Mouse (Mus musculus) layer of hippocampus, adult 9-10 months (tissue): ENCODE data around the gene Gclc.
A peak's percentile ranks its signal among the peaks of the same experiment; 100 is the strongest.

Experiments used
- DNase-seq: peaks from one replicate; pipeline ENCODE4 v3.0.0; 2022; ENCODE audit warnings: low spot score

The Gclc gene

GRCm38 (mm10) chr9:77785466-77785865 is 31.1 kb downstream of the Gclc start:
- no peak for DNase-seq

- no peak for DNase-seq
Measured at GRCm38 (mm10) chr9:77787936-77788335, 33.6 kb downstream of the Gclc start.

- peak; percentile 35 for DNase-seq
Measured at GRCm38 (mm10) chr9:77789615-77790348, 35.4 kb downstream of the Gclc start.

GRCm38 (mm10) chr9:77793838-77794237 is 39.5 kb downstream of the Gclc start:
- no peak for DNase-seq

GRCm38 (mm10) chr9:77802461-77802860 is 48.1 kb downstream of the Gclc start:
- no peak for DNase-seq

- DNase-seq: no peak
Measured at GRCm38 (mm10) chr9:77806426-77806825, 52.1 kb downstream of the Gclc start.

GRCm38 (mm10) chr9:77806842-77807668 is 52.7 kb downstream of the Gclc start:
- DNase-seq: peak; percentile 75

- DNase-seq: no peak
Measured at GRCm38 (mm10) chr9:77808481-77808880, 54.1 kb downstream of the Gclc start.

- no peak for DNase-seq
Measured at GRCm38 (mm10) chr9:77818858-77819257, 64.5 kb downstream of the Gclc start.

- DNase-seq: no peak
Measured at GRCm38 (mm10) chr9:77819318-77819717, 65.0 kb downstream of the Gclc start.

- DNase-seq: no peak
Measured at GRCm38 (mm10) chr9:77820836-77821235, 66.5 kb downstream of the Gclc start.

GRCm38 (mm10) chr9:77825380-77825961 is 71.1 kb downstream of the Gclc start:
- no peak for DNase-seq

GRCm38 (mm10) chr9:77826237-77826636 is 71.9 kb downstream of the Gclc start:
- DNase-seq: no peak

GRCm38 (mm10) chr9:77828531-77828965 is 74.2 kb downstream of the Gclc start:
- no peak for DNase-seq

GRCm38 (mm10) chr9:77834259-77834993 is 80.1 kb downstream of the Gclc start:
- DNase-seq: no peak

GRCm38 (mm10) chr9:77835122-77835521 is 80.8 kb downstream of the Gclc start:
- no peak for DNase-seq

GRCm38 (mm10) chr9:77835756-77836155 is 81.4 kb downstream of the Gclc start:
- DNase-seq: no peak

- DNase-seq: no peak
Measured at GRCm38 (mm10) chr9:77838586-77838985, 84.3 kb downstream of the Gclc start.
